8 mouse cellular contexts compared by ENCODE assay signal in the genomic region with DNA sequence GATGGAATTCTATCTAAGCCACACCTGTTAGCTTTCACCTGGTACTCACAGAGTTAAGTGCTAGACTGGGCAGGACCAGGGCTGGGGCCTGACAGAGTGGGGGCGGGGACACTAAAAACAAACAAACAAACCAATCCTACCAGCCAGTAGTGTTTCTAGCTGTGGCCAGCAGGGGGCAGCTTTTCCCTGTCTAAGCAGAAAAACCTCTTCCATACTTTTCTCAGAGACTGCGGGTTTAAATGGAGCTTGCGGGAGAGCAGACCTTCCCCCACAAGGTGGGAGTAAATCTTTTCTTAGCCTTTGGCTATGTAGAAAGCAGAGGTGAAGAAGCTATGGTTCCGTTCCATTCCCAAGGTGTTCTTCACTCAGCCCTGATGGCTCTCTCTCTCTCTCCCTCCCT.
DNase-seq lines count a peak whose midpoint lies in the region; ATAC-seq and TF ChIP-seq lines count a peak whose summit lies in the region.

No protein-coding gene starts in this region.

- peak overlapping the region; percentile 60 for H3K4me2 ChIP-seq in heart, embryonic 12.5 days
- H3K4me2 ChIP-seq in kidney, postnatal 0 days (ENCODE audit: low read length), result no peak overlapping the region
- no peak overlapping the region for H3K4me2 ChIP-seq in neural tube, embryonic 14.5 days (ENCODE audit: low read depth, low read length)

- H3K4me1 ChIP-seq in heart, embryonic 12.5 days (replicated peaks), result peaks cover 23% of the 10 kb centered on the region
- H3K4me1 ChIP-seq in kidney, postnatal 0 days (replicated peaks; ENCODE audit: insufficient read depth, low read length), result no peaks in the 10 kb centered on the region
- H3K4me1 ChIP-seq in liver, adult 2 months (ENCODE audit: control insufficient read depth, insufficient read depth, low read length), result no peaks in the 10 kb centered on the region; the same call in 1 of the 2 replicates
- no peaks in the 10 kb centered on the region for H3K4me1 ChIP-seq in neural tube, embryonic 14.5 days (ENCODE audit: control insufficient read depth, insufficient read depth, low read length)

- no peaks in the 10 kb centered on the region for H3K36me3 ChIP-seq in heart, embryonic 12.5 days
- H3K36me3 ChIP-seq in kidney, postnatal 0 days (ENCODE audit: insufficient read depth, low read length), result no peaks in the 10 kb centered on the region
- H3K36me3 ChIP-seq in liver, adult 2 months (ENCODE audit: control insufficient read depth, insufficient read depth, low read length), result no peaks in the 10 kb centered on the region
- no peaks in the 10 kb centered on the region for H3K36me3 ChIP-seq in neural tube, embryonic 14.5 days (ENCODE audit: control insufficient read depth, insufficient read depth, low read length)

- DNase-seq in A20 (ENCODE audit: low read depth, low spot score) (peak; percentile 41), R1 (ENCODE audit: low read depth, low spot score) (peak; percentile 93)
- peak; percentile 76 for DNase-seq in embryo, embryonic 11 days
- peak; percentile 91 for DNase-seq in kidney, postnatal 0 days (ENCODE audit: low spot score)
- DNase-seq in liver, adult 2 months (ENCODE audit: extremely low read depth, low read depth, low spot score), result peak; percentile 61

- TF ChIP-seq CTCF in kidney, postnatal 0 days (IDR thresholded peaks at IDR 0.05; ENCODE audit: low read depth), result peak; percentile 81
- TF ChIP-seq CTCF in liver, adult 2 months (IDR thresholded peaks at IDR 0.05; ENCODE audit: low read depth, low read length), result peak; percentile 53

- peak overlapping the region; percentile 4; the same call in 1 of the 2 replicates for H3K4me3 ChIP-seq in heart, embryonic 12.5 days
- no peak overlapping the region for H3K4me3 ChIP-seq in kidney, postnatal 0 days (replicated peaks; ENCODE audit: low read depth, low read length)
- no peak overlapping the region for H3K4me3 ChIP-seq in liver, adult 2 months (ENCODE audit: insufficient read depth, low read depth, low read length)
- no peak overlapping the region for H3K4me3 ChIP-seq in neural tube, embryonic 14.5 days (ENCODE audit: low read depth, low read length)

- no peaks in the 10 kb centered on the region for H3K79me2 ChIP-seq in liver, adult 2 months (ENCODE audit: control insufficient read depth, insufficient read depth, low read length)

- H3K9ac ChIP-seq in heart, embryonic 12.5 days, result 0 out of 2 replicates have a peak overlapping the region, but pooled peaks have one; percentile 26
- no peak overlapping the region for H3K9ac ChIP-seq in kidney, postnatal 0 days (ENCODE audit: low read depth, low read length)
- no peak overlapping the region for H3K9ac ChIP-seq in liver, adult 2 months (ENCODE audit: low read depth, low read length)
- H3K9ac ChIP-seq in neural tube, embryonic 14.5 days (replicated peaks; ENCODE audit: low read depth, low read length), result no peak overlapping the region

- no peak overlapping the region for H3K27ac ChIP-seq in heart, embryonic 12.5 days (ENCODE audit: poor library complexity, severe bottlenecking)
- H3K27ac ChIP-seq in kidney, postnatal 0 days, result no peak overlapping the region
- no peak overlapping the region for H3K27ac ChIP-seq in liver, adult 2 months (replicated peaks; ENCODE audit: insufficient read depth, low read depth, low read length)
- H3K27ac ChIP-seq in neural tube, embryonic 14.5 days (ENCODE audit: low read depth, low read length), result no peak overlapping the region

- ATAC-seq in heart, embryonic 12.5 days (ENCODE audit: insufficient number of reproducible peaks, low FRiP score), result no peak
- ATAC-seq in kidney, postnatal 0 days (replicated peaks; ENCODE audit: low FRiP score, low read depth), result peak; percentile 73
- peak; percentile 68; the same call in 1 of the 2 replicates for ATAC-seq in neural tube, embryonic 14.5 days (ENCODE audit: low read depth)
- ATAC-seq in monocyte, adult 5-6 weeks (replicated peaks; ENCODE audit: insufficient number of reproducible peaks, low FRiP score, low TSS enrichment, poor library complexity, severe bottlenecking), result no peak

- 3% methylated on average over 4 of the region's 4 CpGs for WGBS in heart, embryonic 12.5 days
- 1% methylated on average over 4 of the region's 4 CpGs for WGBS in kidney, postnatal 0 days
- WGBS in liver, adult 2 months, result 12% methylated on average over 4 of the region's 4 CpGs
- WGBS in neural tube, embryonic 14.5 days, result 7% methylated on average over 4 of the region's 4 CpGs

- H3K9me3 ChIP-seq in heart, embryonic 12.5 days (replicated peaks), result no peaks in the 10 kb centered on the region
- no peaks in the 10 kb centered on the region for H3K9me3 ChIP-seq in kidney, postnatal 0 days (replicated peaks; ENCODE audit: low read length)
- H3K9me3 ChIP-seq in neural tube, embryonic 14.5 days (ENCODE audit: control insufficient read depth, low read length), result no peaks in the 10 kb centered on the region

- no peak for TF ChIP-seq POLR2A in liver, adult 2 months (IDR thresholded peaks at IDR 0.05; ENCODE audit: extremely low read depth, insufficient read depth, low read length)

- H3K27me3 ChIP-seq in heart, embryonic 12.5 days (replicated peaks), result peaks cover 6% of the 10 kb centered on the region; the same call in 1 of the 2 replicates
- no peaks in the 10 kb centered on the region for H3K27me3 ChIP-seq in kidney, postnatal 0 days (ENCODE audit: insufficient read depth, low read length)
- no peaks in the 10 kb centered on the region for H3K27me3 ChIP-seq in liver, adult 2 months (ENCODE audit: control insufficient read depth, insufficient read depth, low read length)
- no peaks in the 10 kb centered on the region for H3K27me3 ChIP-seq in neural tube, embryonic 14.5 days (ENCODE audit: control insufficient read depth, insufficient read depth, low read length)

Comparison
In these comparisons a context has a peak if more than half of its experiments do, and no peak if none do; other contexts are left out.
1. DNase-seq: peak in every context shown above with its lines; median percentile 93 in R1; 91 in kidney, postnatal 0 days; 76 in embryo, embryonic 11 days; 61 in liver, adult 2 months; 41 in A20.
2. ATAC-seq: peak in kidney, postnatal 0 days (single experiment) and neural tube, embryonic 14.5 days (single experiment); none in heart, embryonic 12.5 days (single experiment) and monocyte, adult 5-6 weeks (single experiment).